Mouse (Mus musculus) embryonic fibroblast, embryonic 13.5 days (primary cell): ENCODE results near the gene Patl2.

Experiments
- CTCF ChIP-seq: IDR thresholded peaks from 2 replicates; pipeline ENCODE4 v1.5.1; 2011; ENCODE audit warnings: mild to moderate bottlenecking, control low read depth, low read length, moderate library complexity, borderline replicate concordance; ENCODE audit not compliant: insufficient read depth
- POLR2A ChIP-seq: IDR thresholded peaks from 2 replicates; pipeline ENCODE4 v1.6.1; 2011; ENCODE audit warnings: low read depth, mild to moderate bottlenecking, control low read depth, low read length, moderate library complexity

DNA sequence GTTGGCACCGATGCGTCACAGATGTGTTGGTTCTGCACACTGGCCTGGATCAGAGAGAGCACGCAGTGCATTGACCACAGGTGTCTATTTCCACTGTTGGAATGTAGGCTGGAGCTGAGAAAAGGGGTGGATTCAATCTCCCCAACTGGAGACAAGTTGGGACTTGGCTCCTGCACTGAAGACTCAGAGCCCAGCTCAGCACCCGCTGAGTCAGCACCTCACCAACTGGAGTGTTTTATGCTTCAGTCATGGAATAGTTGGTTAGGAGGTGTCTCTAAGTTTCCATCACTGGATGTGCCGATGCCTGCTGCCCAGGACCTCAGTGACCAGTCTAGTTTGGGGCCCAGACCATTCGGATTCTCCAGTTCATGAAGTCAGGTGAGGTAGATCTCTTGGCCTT lies 44.4 kb upstream of the Patl2 start:
- TF ChIP-seq POLR2A = no peak
- TF ChIP-seq CTCF = no peak
